Mouse (Mus musculus): ENCODE data around the gene Elp5.
A peak's percentile ranks its signal among the peaks of the same experiment; 100 is the strongest.
"Not testable (repeated sequence)": the region's sequence is repeated elsewhere in the genome, so short reads cannot be mapped to it uniquely, and the experiment has no call there.

Elp5 gene

DNA sequence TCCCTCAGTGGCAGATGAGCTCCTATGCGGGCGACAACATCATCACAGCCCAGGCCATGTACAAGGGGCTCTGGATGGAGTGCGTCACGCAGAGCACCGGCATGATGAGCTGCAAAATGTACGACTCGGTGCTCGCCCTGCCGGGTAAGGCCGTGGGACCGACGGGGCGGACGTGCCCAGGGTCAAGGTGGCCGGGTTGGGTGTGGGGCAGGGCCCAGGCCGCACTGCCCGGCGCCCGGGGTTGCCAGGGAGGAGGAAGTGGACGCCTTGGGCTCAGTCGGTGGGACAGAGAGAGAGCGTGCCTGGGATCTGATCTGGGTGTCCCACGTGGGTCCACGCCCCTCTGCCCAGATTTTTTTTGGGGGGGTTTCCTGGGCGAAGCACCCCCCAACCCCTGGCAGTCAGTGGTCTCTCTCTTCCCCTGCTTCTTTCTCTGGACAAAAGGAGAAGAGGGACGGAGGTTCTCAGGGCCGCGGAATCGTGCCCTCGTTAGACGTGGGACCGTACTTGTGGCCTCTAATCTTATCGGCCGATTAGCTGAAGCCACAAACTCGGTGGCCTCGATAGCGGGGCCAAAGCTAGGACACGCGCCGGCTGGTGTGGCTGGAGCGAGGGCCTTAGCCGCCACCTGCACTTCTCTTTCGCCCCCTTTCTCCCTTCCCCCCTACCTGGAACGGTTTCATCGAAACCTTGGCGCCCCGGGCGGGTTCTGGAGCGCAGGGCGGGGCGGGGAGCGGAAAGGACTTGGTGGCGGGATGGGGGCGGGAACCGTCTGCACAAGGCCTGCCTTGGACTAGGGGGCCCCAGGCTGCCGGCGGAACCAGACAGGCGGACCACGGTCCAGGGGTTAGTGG, 16.1 kb downstream of the Elp5 start:
- H3K36me3 ChIP-seq (ENCODE audit: control insufficient read depth, insufficient read depth, low read length, poor library complexity, severe bottlenecking) = no peaks in the 10 kb centered on the region; the same call in 1 of the 2 replicates
- no peaks in the 10 kb centered on the region; the same call in 1 of the 2 replicates for H3K27me3 ChIP-seq (ENCODE audit: control insufficient read depth, insufficient read depth, low read length, poor library complexity, severe bottlenecking)
- peak; percentile 32 for DNase-seq (ENCODE audit: low read depth, low spot score)

- H3K36me3 ChIP-seq (ENCODE audit: control insufficient read depth, insufficient read depth, low read length, poor library complexity, severe bottlenecking) = no peaks in the 10 kb centered on the region; the same call in 1 of the 2 replicates
- no peaks in the 10 kb centered on the region; the same call in 1 of the 2 replicates for H3K27me3 ChIP-seq (ENCODE audit: control insufficient read depth, insufficient read depth, low read length, poor library complexity, severe bottlenecking)
- DNase-seq (ENCODE audit: low read depth, low spot score) = peak; percentile 36
Measured at GRCm38 (mm10) chr11:69965271-69966005, 16.9 kb downstream of the Elp5 start.

GRCm38 (mm10) chr11:69964650-69965270, 17.6 kb downstream of the Elp5 start, which contains the start of gene Cldn7:
Gene Cldn7, plus strand, starts transcription at chr11:69964779.
- no peaks in the 10 kb centered on the region; the same call in 1 of the 2 replicates for H3K36me3 ChIP-seq (ENCODE audit: control insufficient read depth, insufficient read depth, low read length, poor library complexity, severe bottlenecking)
- DNase-seq (ENCODE audit: low read depth, low spot score) = no peak

GRCm38 (mm10) chr11:69961841-69962240, 20.5 kb downstream of the Elp5 start:
- no peaks in the 10 kb centered on the region; the same call in 1 of the 2 replicates for H3K27me3 ChIP-seq (ENCODE audit: control insufficient read depth, insufficient read depth, low read length, poor library complexity, severe bottlenecking)
- no peaks in the 10 kb centered on the region for H3K36me3 ChIP-seq (ENCODE audit: control insufficient read depth, insufficient read depth, low read length, poor library complexity, severe bottlenecking)
- peak; percentile 37 for DNase-seq (ENCODE audit: low read depth, low spot score)

More at GRCm38 (mm10) chr11:69964650-69965270, 17.6 kb downstream of the Elp5 start, which contains the start of gene Cldn7:
- H3K27me3 ChIP-seq (ENCODE audit: control insufficient read depth, insufficient read depth, low read length, poor library complexity, severe bottlenecking) = no peaks in the 10 kb centered on the region; the same call in 1 of the 2 replicates

GRCm38 (mm10) chr11:69960616-69961015, 21.7 kb downstream of the Elp5 start:
- Histone ChIP-seq H3K36me3 (ENCODE audit: control insufficient read depth, insufficient read depth, low read length, poor library complexity, severe bottlenecking) (no peaks in the 10 kb centered on the region), H3K27me3 (ENCODE audit: control insufficient read depth, insufficient read depth, low read length, poor library complexity, severe bottlenecking) (no peaks in the 10 kb centered on the region; the same call in 1 of the 2 replicates)
- DNase-seq (ENCODE audit: low read depth, low spot score) = peak; percentile 39

DNA sequence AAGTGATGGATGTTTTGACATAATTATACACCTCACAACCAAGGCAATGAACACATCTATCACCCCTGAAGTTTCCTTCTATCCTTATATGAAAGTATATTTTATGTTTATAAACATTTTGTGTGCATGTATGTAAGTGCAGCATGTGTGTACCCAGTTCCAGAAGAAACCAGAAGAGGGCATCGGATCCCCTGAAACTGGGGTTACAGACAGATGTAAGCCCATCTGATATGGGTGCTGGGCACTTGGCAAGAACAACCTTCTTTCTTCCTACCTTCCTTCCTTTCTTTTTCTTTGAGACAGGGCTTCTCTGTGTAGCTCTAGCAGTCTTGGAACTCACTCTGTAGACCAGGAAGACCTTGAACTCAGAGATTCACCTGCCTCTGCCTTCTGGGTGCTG, 26.1 kb downstream of the Elp5 start:
- peak; percentile 48 for DNase-seq (ENCODE audit: low read depth, low spot score)
- Histone ChIP-seq H3K36me3 (ENCODE audit: control insufficient read depth, insufficient read depth, low read length, poor library complexity, severe bottlenecking) (no peaks in the 10 kb centered on the region), H3K27me3 (ENCODE audit: control insufficient read depth, insufficient read depth, low read length, poor library complexity, severe bottlenecking) (no peaks in the 10 kb centered on the region)

GRCm38 (mm10) chr11:69955618-69956017, 26.7 kb downstream of the Elp5 start:
- not testable (repeated sequence) for DNase-seq (ENCODE audit: low read depth, low spot score); H3K36me3 ChIP-seq (ENCODE audit: control insufficient read depth, insufficient read depth, low read length, poor library complexity, severe bottlenecking); H3K27me3 ChIP-seq (ENCODE audit: control insufficient read depth, insufficient read depth, low read length, poor library complexity, severe bottlenecking)

GRCm38 (mm10) chr11:69953267-69953915, 28.9 kb downstream of the Elp5 start:
- DNase-seq (ENCODE audit: low read depth, low spot score) = no peak
- Histone ChIP-seq H3K36me3 (ENCODE audit: control insufficient read depth, insufficient read depth, low read length, poor library complexity, severe bottlenecking) (no peaks in the 10 kb centered on the region), H3K27me3 (ENCODE audit: control insufficient read depth, insufficient read depth, low read length, poor library complexity, severe bottlenecking) (no peaks in the 10 kb centered on the region)

DNA sequence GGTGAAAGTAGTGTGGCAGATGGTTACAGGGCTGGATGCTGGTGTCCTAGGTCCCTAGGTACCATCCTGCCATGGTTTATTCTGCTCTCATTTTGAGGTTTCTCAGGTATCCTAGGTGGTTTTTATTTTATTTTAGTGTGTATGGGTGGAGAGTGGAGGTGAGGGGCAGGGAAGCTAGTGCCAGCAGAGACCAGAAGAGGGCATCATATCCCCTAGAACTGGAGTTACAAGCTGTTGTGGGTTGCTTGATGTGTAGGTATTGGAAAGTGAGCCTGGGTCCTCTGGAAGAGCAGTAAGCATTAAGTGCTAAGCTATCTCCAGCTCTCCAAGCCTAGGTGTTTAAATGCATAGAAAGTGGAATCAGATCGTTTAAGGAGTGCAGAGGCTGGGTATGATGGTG, 30.0 kb downstream of the Elp5 start:
- DNase-seq (ENCODE audit: low read depth, low spot score) = peak; percentile 47
- Histone ChIP-seq H3K27me3 (ENCODE audit: control insufficient read depth, insufficient read depth, low read length, poor library complexity, severe bottlenecking) (no peaks in the 10 kb centered on the region), H3K36me3 (ENCODE audit: control insufficient read depth, insufficient read depth, low read length, poor library complexity, severe bottlenecking) (no peaks in the 10 kb centered on the region)

DNA sequence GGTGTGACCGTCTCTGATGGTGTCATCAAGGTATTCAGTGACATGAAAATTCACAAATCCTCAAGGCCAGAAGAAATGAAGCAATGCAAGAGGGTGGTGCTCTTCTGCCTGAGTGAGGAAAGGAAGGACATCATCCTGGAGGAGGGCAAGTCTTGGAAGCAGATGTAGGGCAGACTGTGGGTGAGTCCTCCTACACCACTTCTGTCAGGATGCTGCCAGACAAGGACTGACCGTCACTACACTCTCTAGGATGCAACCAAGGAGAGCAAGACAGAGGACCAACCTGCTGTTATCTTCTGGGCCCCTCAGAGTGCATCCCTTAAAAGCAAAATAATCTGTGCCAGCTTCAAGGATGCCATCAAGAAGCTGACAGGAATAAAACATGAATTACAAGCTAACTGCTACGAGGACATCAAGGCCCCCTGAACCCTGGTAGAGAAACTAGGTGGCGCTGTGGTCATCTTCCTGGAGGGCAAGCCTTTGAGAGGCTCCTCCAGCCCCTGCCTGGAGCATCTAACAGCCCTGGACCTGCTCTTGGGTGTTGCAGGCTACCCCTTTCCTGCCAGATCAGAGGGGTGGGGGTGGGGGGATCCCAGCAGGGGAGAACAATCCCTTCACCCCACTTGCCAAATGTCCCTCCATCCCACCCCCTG, 31.4 kb downstream of the Elp5 start:
- Histone ChIP-seq H3K36me3 (ENCODE audit: control insufficient read depth, insufficient read depth, low read length, poor library complexity, severe bottlenecking) (no peaks in the 10 kb centered on the region), H3K27me3 (ENCODE audit: control insufficient read depth, insufficient read depth, low read length, poor library complexity, severe bottlenecking) (no peaks in the 10 kb centered on the region)
- DNase-seq (ENCODE audit: low read depth, low spot score) = peak; percentile 59

GRCm38 (mm10) chr11:69948763-69949150, 33.6 kb downstream of the Elp5 start:
- peak; percentile 92 for DNase-seq (ENCODE audit: low read depth, low spot score)
- Histone ChIP-seq H3K27me3 (ENCODE audit: control insufficient read depth, insufficient read depth, low read length, poor library complexity, severe bottlenecking) (no peaks in the 10 kb centered on the region), H3K36me3 (ENCODE audit: control insufficient read depth, insufficient read depth, low read length, poor library complexity, severe bottlenecking) (no peaks in the 10 kb centered on the region)

DNA sequence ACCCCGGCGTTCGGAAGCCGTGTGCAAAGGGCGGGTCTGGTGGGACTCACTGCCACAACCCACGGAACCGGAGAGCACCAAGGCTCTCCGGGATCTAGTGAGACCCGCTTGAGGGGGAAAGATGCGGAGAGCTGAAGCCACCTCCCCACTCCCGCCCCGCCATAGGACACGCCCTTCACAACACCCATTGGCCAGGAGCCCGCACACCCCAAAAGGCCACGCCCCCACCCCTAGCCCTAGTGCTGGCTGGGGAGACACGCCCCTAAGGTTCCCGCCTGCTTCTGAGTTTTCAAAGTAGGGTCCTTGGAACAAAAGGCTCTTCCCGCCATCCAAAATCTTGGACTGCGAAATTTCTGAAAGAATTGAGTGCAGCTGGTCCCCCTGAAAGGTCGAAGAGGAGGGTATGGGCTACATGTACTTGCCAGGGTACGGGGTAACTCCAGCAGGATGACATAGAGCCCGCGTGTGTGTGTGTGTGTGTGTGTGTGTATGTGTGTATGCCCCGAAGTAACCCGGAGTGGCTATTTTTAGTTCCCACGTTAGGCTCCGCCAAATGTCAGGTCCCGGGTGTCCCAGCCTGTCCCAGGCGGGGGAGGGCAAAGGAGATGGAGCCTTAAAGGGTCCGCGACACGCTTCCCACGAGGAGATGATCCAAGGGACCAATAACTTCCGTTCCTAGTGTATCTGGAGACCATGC, 34.1 kb downstream of the Elp5 start, which contains the start of gene Slc2a4:
Gene Slc2a4 (minus strand): TSS at position 123 of the 697 bp plus-strand sequence.
- peak; percentile 85 for DNase-seq (ENCODE audit: low read depth, low spot score)
- Histone ChIP-seq H3K36me3 (ENCODE audit: control insufficient read depth, insufficient read depth, low read length, poor library complexity, severe bottlenecking) (no peaks in the 10 kb centered on the region), H3K27me3 (ENCODE audit: control insufficient read depth, insufficient read depth, low read length, poor library complexity, severe bottlenecking) (no peaks in the 10 kb centered on the region)

DNA sequence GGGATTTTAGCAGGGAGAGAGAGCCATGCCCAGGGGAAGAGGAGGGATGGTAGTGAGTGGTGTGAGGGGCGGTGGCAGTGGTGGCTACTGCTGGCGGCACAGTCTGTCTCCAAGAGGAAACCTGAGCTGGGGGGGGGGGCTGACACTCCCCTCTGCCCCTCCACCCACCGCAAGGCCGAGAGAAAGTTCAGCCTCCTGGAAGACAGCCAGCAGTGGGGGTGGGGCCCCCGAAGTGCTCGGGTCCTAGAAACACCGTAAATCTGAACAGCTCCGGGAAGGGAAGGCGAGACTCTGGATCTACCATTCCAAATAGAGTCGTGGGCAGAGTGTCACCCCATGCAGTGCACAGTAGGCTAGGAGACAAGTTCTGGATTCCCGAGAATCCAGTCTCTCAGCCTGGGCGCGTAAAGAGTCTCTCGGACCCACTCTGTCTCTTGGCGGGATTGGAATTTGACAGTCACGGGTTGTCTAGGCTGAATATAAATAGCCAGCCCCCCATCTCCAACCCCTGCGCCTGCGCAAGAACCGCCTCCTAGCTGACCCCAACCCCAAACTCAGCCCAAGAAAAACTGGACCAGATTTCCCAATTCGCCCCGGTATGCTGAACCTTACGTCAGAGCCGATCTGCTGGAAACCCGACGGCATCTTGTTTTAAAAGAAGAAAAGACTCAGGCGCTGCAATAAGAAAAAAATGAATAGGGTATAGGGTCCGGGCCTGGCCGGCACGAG, 34.8 kb downstream of the Elp5 start:
- no peaks in the 10 kb centered on the region for H3K36me3 ChIP-seq (ENCODE audit: control insufficient read depth, insufficient read depth, low read length, poor library complexity, severe bottlenecking)
- no peaks in the 10 kb centered on the region for H3K27me3 ChIP-seq (ENCODE audit: control insufficient read depth, insufficient read depth, low read length, poor library complexity, severe bottlenecking)
- no peak for DNase-seq (ENCODE audit: low read depth, low spot score)
